Mouse (Mus musculus): ENCODE data around the gene Cct4.
A peak's percentile ranks its signal among the peaks of the same experiment; 100 is the strongest.

Gene Cct4

GRCm38 (mm10) chr11:23047252-23047651, 56.9 kb downstream of the Cct4 start:
- DNase-seq (ENCODE audit: low spot score) = no peak

DNA sequence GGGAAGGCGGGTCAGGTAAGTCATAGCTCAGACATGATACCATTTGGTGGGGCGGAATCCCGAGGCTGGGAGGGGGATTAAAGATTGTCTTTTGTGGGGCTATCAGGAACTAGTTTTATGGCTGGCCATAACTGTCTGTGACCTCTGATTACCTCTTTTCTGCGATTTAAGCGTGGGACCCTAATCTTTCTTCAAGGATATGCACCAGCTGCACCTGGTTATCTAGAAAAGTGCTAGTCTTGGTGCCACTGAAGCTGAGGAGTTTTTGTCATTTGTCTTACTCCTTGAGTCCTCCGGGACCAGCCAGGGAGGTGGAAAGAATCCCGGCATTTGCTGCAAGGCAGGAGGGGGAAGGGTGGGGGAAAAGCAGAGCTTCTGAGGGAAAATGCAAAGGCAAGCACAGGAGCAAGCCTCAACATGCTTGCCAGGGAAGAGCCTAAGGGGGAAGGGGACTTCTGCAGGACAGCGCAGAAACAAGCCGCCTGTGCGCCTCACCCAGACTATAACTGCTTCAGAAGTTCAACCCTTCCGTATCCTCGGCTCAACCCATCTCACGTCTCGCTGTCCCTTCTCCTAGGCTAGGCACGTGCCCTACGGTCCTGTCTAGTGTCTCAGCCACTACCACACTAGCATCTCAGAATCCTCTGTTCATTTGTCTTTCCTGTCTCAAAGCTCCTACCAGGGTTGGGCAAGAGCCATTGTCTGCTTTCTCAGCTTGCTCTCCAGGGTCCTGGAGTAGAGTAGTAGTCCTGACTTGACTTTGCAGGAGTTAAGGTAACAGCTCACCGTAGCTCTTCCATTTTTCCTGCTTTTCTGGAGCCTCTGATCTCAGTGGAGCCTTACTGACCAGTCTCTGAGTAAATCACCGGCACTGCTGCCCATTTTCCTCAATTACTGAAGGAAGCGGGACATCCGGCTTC, 57.6 kb downstream of the Cct4 start:
- peak; percentile 8 for DNase-seq (ENCODE audit: low spot score)

DNA sequence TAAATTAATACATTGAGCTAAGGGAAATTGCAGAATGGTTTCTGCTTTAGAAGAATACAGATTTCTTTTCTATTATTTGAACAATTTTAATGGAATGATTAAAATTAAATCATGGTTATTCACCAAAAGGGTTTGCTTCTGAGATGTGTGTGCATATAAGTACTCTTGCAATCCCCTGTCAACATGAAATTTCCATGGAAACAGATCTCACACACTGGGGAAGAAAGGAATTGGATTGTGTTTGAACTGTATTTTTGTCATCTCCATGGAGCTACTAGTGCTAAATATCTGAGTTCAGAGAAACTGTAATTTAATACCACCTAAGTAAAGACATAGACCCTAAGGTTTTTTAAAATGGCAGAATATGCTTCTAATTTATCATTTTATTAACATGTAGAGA, 59.3 kb downstream of the Cct4 start:
- no peak for DNase-seq (ENCODE audit: low spot score)

- no peak for DNase-seq (ENCODE audit: low spot score)
Measured at GRCm38 (mm10) chr11:23052353-23052752, 62.0 kb downstream of the Cct4 start.

All from urinary bladder, postnatal 14 days (tissue).